Mouse (Mus musculus) heart, embryonic 12.5 days (tissue): ENCODE data around the gene Spry1. TPM values are rescaled to one million over a fixed set of nuclear protein-coding genes. Genes with fewer than 3 reads are reported as not detected.
A peak's percentile ranks its signal among the peaks of the same experiment; 100 is the strongest.

Experiments used
- ATAC-seq: fragments of 200-750 bp; cut with Nextera tagmentation; 2 replicates; pipeline ENCODE4 v1.8.0; 2017; ENCODE audit warnings: moderate TSS enrichment, moderate library complexity; ENCODE audit not compliant: insufficient number of reproducible peaks, low FRiP score
- H3K27ac ChIP-seq: fragments of 300-500 bp; sonication (generic); 2 replicates; pipeline ENCODE4 v1.5.1; 2016; ENCODE audit warnings: mild to moderate bottlenecking, moderate library complexity; ENCODE audit not compliant: poor library complexity, severe bottlenecking
- H3K27me3 ChIP-seq: fragments of 300-500 bp; sonication (generic); replicated peaks from 2 replicates; pipeline ENCODE4 v1.6.1; 2016; ENCODE audit warnings: mild to moderate bottlenecking, moderate library complexity
- H3K36me3 ChIP-seq: fragments of 300-500 bp; sonication (generic); 2 replicates; pipeline ENCODE4 v1.6.1; 2016; ENCODE audit warnings: mild to moderate bottlenecking, moderate library complexity
- H3K4me1 ChIP-seq: fragments of 300-500 bp; sonication (generic); replicated peaks from 2 replicates; pipeline ENCODE4 v1.6.1; 2016; ENCODE audit warnings: mild to moderate bottlenecking
- H3K4me2 ChIP-seq: fragments of 300-500 bp; sonication (generic); 2 replicates; pipeline ENCODE4 v1.6.1; 2016; ENCODE audit warnings: mild to moderate bottlenecking, moderate library complexity
- H3K4me3 ChIP-seq: fragments of 300-500 bp; sonication (generic); 2 replicates; pipeline ENCODE4 v1.5.1; 2016; ENCODE audit warnings: mild to moderate bottlenecking
- H3K9ac ChIP-seq: fragments of 300-500 bp; sonication (generic); 2 replicates; pipeline ENCODE4 v1.6.1; 2016; ENCODE audit warnings: mild to moderate bottlenecking, moderate library complexity
- H3K9me3 ChIP-seq: fragments of 300-500 bp; sonication (generic); replicated peaks from 2 replicates; pipeline ENCODE4 v1.6.1; 2016; ENCODE audit warnings: mild to moderate bottlenecking, moderate library complexity
- WGBS: fragments of 180-500 bp; shearing (Covaris S2); methylation state at CpG from one replicate; pipeline ENCODE4 v1.1.7; 2016; 5-methylcytosine and 5-hydroxymethylcytosine counted together
- polyA plus RNA-seq: library from polyadenylated mRNA; unstranded; fragments of >200 nt; fragmentation: Nextera tagmentation; extraction: Ambion mirVana; gene quantifications from 2 replicates; pipeline ENCODE4 v1.2.1, GENCODE M21; 2016

Gene Spry1
- polyA plus RNA-seq, 1 experiment from 2014 or later: 5.4 TPM

GRCm38 (mm10) chr3:37672266-37673040 is 32.7 kb downstream of the Spry1 start:
- Histone ChIP-seq H3K27ac (no peak overlapping the region), H3K4me1 (peaks cover 22% of the 10 kb centered on the region), H3K36me3 (no peaks in the 10 kb centered on the region), H3K4me2 (no peak overlapping the region), H3K27me3 (peaks cover 21% of the 10 kb centered on the region), H3K9ac (no peak overlapping the region), H3K4me3 (no peak overlapping the region), H3K9me3 (peaks cover 20% of the 10 kb centered on the region)
- 37% methylated on average over 15 of the region's 15 CpGs for WGBS
- ATAC-seq: no peak

- WGBS: 63% methylated on average over 13 of the region's 13 CpGs
- peaks cover 16% of the 10 kb centered on the region for H3K9me3 ChIP-seq
- H3K27me3 ChIP-seq: peaks cover 25% of the 10 kb centered on the region
- no peak for ATAC-seq
- no peak overlapping the region for H3K4me3 ChIP-seq
- no peak overlapping the region for H3K27ac ChIP-seq
- no peak overlapping the region for H3K9ac ChIP-seq
- H3K36me3 ChIP-seq: no peaks in the 10 kb centered on the region
- peaks cover 22% of the 10 kb centered on the region for H3K4me1 ChIP-seq
- H3K4me2 ChIP-seq: no peak overlapping the region
These were observed 33.9 kb downstream of the Spry1 start for GRCm38 (mm10) chr3:37673513-37674261.

- H3K4me2 ChIP-seq: no peak overlapping the region
- 59% methylated on average over 11 of the region's 11 CpGs for WGBS
- 0 out of 2 replicates have a peak, but pooled peaks have one; percentile 29 for ATAC-seq
These were observed 35.3 kb downstream of the Spry1 start for GRCm38 (mm10) chr3:37675056-37675525.

GRCm38 (mm10) chr3:37676291-37676690 is 36.5 kb downstream of the Spry1 start:
- H3K4me3 ChIP-seq: no peak overlapping the region
- no peak overlapping the region for H3K9ac ChIP-seq
- H3K27me3 ChIP-seq: peaks cover 37% of the 10 kb centered on the region
- H3K36me3 ChIP-seq: no peaks in the 10 kb centered on the region
- H3K9me3 ChIP-seq: no peaks in the 10 kb centered on the region
- H3K27ac ChIP-seq: no peak overlapping the region
- WGBS: 75% methylated on average over 8 of the region's 8 CpGs
- peaks cover 22% of the 10 kb centered on the region for H3K4me1 ChIP-seq
- ATAC-seq: no peak
- no peak overlapping the region for H3K4me2 ChIP-seq

More at GRCm38 (mm10) chr3:37675056-37675525, 35.3 kb downstream of the Spry1 start:
- Histone ChIP-seq H3K4me1 (peaks cover 22% of the 10 kb centered on the region), H3K9ac (no peak overlapping the region), H3K9me3 (peaks cover 2% of the 10 kb centered on the region; the same call in 1 of the 2 replicates), H3K36me3 (no peaks in the 10 kb centered on the region), H3K4me3 (no peak overlapping the region), H3K27ac (no peak overlapping the region), H3K27me3 (peaks cover 27% of the 10 kb centered on the region)

GRCm38 (mm10) chr3:37686219-37686618 is 46.5 kb downstream of the Spry1 start:
- Histone ChIP-seq H3K27ac (no peak overlapping the region), H3K4me2 (no peak overlapping the region), H3K27me3 (peaks cover 32% of the 10 kb centered on the region)

GRCm38 (mm10) chr3:37686751-37687150 is 47.0 kb downstream of the Spry1 start:
- Histone ChIP-seq H3K9ac (peak overlapping the region; percentile 41), H3K4me2 (peak overlapping the region; percentile 68), H3K9me3 (no peaks in the 10 kb centered on the region), H3K36me3 (no peaks in the 10 kb centered on the region), H3K27me3 (peaks cover 28% of the 10 kb centered on the region), H3K27ac (no peak overlapping the region), H3K4me1 (peaks cover 16% of the 10 kb centered on the region), H3K4me3 (peak overlapping the region; percentile 42)
- WGBS: 20% methylated on average over 6 of the region's 6 CpGs
- no peak for ATAC-seq

More at GRCm38 (mm10) chr3:37686219-37686618, 46.5 kb downstream of the Spry1 start:
- no peaks in the 10 kb centered on the region for H3K9me3 ChIP-seq
- ATAC-seq: no peak
- peaks cover 16% of the 10 kb centered on the region for H3K4me1 ChIP-seq
- WGBS: 32% methylated on average over 7 of the region's 7 CpGs
- H3K36me3 ChIP-seq: no peaks in the 10 kb centered on the region
- H3K4me3 ChIP-seq: no peak overlapping the region
- no peak overlapping the region for H3K9ac ChIP-seq

GRCm38 (mm10) chr3:37687158-37687980 is 47.6 kb downstream of the Spry1 start:
- Histone ChIP-seq H3K9ac (peak overlapping the region; percentile 41), H3K9me3 (no peaks in the 10 kb centered on the region), H3K4me3 (peak overlapping the region; percentile 42), H3K27ac (no peak overlapping the region), H3K36me3 (no peaks in the 10 kb centered on the region), H3K27me3 (peaks cover 22% of the 10 kb centered on the region), H3K4me2 (peak overlapping the region; percentile 68), H3K4me1 (peaks cover 16% of the 10 kb centered on the region)
- peak; percentile 33; the same call in 1 of the 2 replicates for ATAC-seq
- WGBS: 14% methylated on average over 28 of the region's 28 CpGs

GRCm38 (mm10) chr3:37692945-37693344 is 53.2 kb downstream of the Spry1 start:
- 0 out of 2 replicates have a peak, but pooled peaks cover 6% of the 10 kb centered on the region for H3K27me3 ChIP-seq
- ATAC-seq: no peak
- no peak overlapping the region for H3K27ac ChIP-seq
- peaks cover 14% of the 10 kb centered on the region for H3K4me1 ChIP-seq
- WGBS: 65% methylated on average over 4 of the region's 4 CpGs
- H3K9ac ChIP-seq: no peak overlapping the region
- H3K4me3 ChIP-seq: no peak overlapping the region
- H3K4me2 ChIP-seq: no peak overlapping the region
- no peaks in the 10 kb centered on the region for H3K9me3 ChIP-seq
- H3K36me3 ChIP-seq: no peaks in the 10 kb centered on the region

- no peaks in the 10 kb centered on the region for H3K9me3 ChIP-seq
- 0 out of 2 replicates have a peak, but pooled peaks cover 6% of the 10 kb centered on the region for H3K27me3 ChIP-seq
- WGBS: 44% methylated on average over 8 of the region's 8 CpGs
- no peak overlapping the region for H3K9ac ChIP-seq
- no peak overlapping the region for H3K4me3 ChIP-seq
- peaks cover 12% of the 10 kb centered on the region for H3K4me1 ChIP-seq
- H3K4me2 ChIP-seq: no peak overlapping the region
- H3K27ac ChIP-seq: no peak overlapping the region
- H3K36me3 ChIP-seq: no peaks in the 10 kb centered on the region
- no peak for ATAC-seq
These were observed 53.8 kb downstream of the Spry1 start for GRCm38 (mm10) chr3:37693552-37693951.
